Mouse (Mus musculus): Measurements from ENCODE around the gene Bscl2. TPM values are rescaled to one million over a fixed set of nuclear protein-coding genes. Genes with fewer than 3 reads are reported as not detected.

Bscl2 gene
- polyA plus RNA-seq, 1 experiment from 2014 or later, result 84.0 TPM

GRCm38 (mm10) chr19:8838041-8838730 is 919 bp downstream of the Bscl2 start:
- Histone ChIP-seq H3K9ac (peak overlapping the region; percentile 94), H3K27me3 (no peaks in the 10 kb centered on the region), H3K4me1 (replicated peaks) (peaks cover 45% of the 10 kb centered on the region), H3K4me2 (peak overlapping the region; percentile 81), H3K27ac (peak overlapping the region; percentile 99), H3K4me3 (peak overlapping the region; percentile 74), H3K36me3 (peaks cover 43% of the 10 kb centered on the region), H3K9me3 (no peaks in the 10 kb centered on the region)
- 11% methylated on average over 15 of the region's 15 CpGs for WGBS
- peak; percentile 18; the same call in 1 of the 2 replicates for ATAC-seq (ENCODE audit: low FRiP score)

- Histone ChIP-seq H3K4me2 (peak within 1 kb of the TSS; percentile 81), H3K27ac (peak within 1 kb of the TSS; percentile 99), H3K9me3 (no peaks in the 10 kb centered on the region), H3K4me1 (replicated peaks) (peaks cover 45% of the 10 kb centered on the region), H3K36me3 (peaks cover 35% of the 10 kb centered on the region), H3K9ac (peak within 1 kb of the TSS; percentile 94), H3K27me3 (no peaks in the 10 kb centered on the region), H3K4me3 (peak within 1 kb of the TSS; percentile 74)
- peak; percentile 91 for ATAC-seq (ENCODE audit: low FRiP score)
- 32% methylated on average over 11 of the region's 11 CpGs for WGBS
Observed at GRCm38 (mm10) chr19:8839103-8839907, 2.0 kb downstream of the Bscl2 start, which contains the start of gene Gng3. Gene Gng3, minus strand, starts transcription at chr19:8839194.

GRCm38 (mm10) chr19:8839908-8840791 is 2.9 kb downstream of the Bscl2 start:
- Histone ChIP-seq H3K9ac (peak overlapping the region; percentile 94), H3K27ac (peak overlapping the region; percentile 99), H3K36me3 (peaks cover 30% of the 10 kb centered on the region), H3K4me1 (replicated peaks) (peaks cover 45% of the 10 kb centered on the region), H3K4me3 (peak overlapping the region; percentile 74), H3K9me3 (no peaks in the 10 kb centered on the region), H3K4me2 (peak overlapping the region; percentile 81), H3K27me3 (no peaks in the 10 kb centered on the region)
- peak; percentile 7; the same call in 1 of the 2 replicates for ATAC-seq (ENCODE audit: low FRiP score)
- WGBS, result 12% methylated on average over 29 of the region's 29 CpGs

- peak overlapping the region; percentile 94 for H3K9ac ChIP-seq
- H3K36me3 ChIP-seq, result peaks cover 31% of the 10 kb centered on the region
- no peaks in the 10 kb centered on the region for H3K27me3 ChIP-seq
- H3K27ac ChIP-seq, result peak overlapping the region; percentile 99
- H3K4me2 ChIP-seq, result peak overlapping the region; percentile 81
- ATAC-seq (ENCODE audit: low FRiP score), result no peak
- no peaks in the 10 kb centered on the region for H3K9me3 ChIP-seq
- peak overlapping the region; percentile 74 for H3K4me3 ChIP-seq
- 93% methylated on average over 7 of the region's 7 CpGs for WGBS
- H3K4me1 ChIP-seq (replicated peaks), result peaks cover 45% of the 10 kb centered on the region
Observed at GRCm38 (mm10) chr19:8841012-8841411, 3.7 kb downstream of the Bscl2 start.

- no peak overlapping the region for H3K4me2 ChIP-seq
- H3K4me1 ChIP-seq (replicated peaks), result peaks cover 34% of the 10 kb centered on the region
- H3K27ac ChIP-seq, result no peak overlapping the region
- 89% methylated on average over 6 of the region's 6 CpGs for WGBS
- no peaks in the 10 kb centered on the region for H3K27me3 ChIP-seq
- no peak for ATAC-seq (ENCODE audit: low FRiP score)
- peaks cover 47% of the 10 kb centered on the region for H3K36me3 ChIP-seq
- no peak overlapping the region for H3K9ac ChIP-seq
- no peaks in the 10 kb centered on the region for H3K9me3 ChIP-seq
- H3K4me3 ChIP-seq, result no peak overlapping the region
Observed at GRCm38 (mm10) chr19:8842961-8843360, 5.7 kb downstream of the Bscl2 start.

GRCm38 (mm10) chr19:8844371-8845129 is 7.3 kb downstream of the Bscl2 start:
- H3K27ac ChIP-seq, result no peak overlapping the region
- H3K4me1 ChIP-seq (replicated peaks), result peaks cover 21% of the 10 kb centered on the region
- H3K4me3 ChIP-seq, result no peak overlapping the region
- peaks cover 61% of the 10 kb centered on the region for H3K36me3 ChIP-seq
- no peak overlapping the region for H3K4me2 ChIP-seq
- 59% methylated on average over 5 of the region's 5 CpGs for WGBS
- no peak overlapping the region for H3K9ac ChIP-seq
- no peaks in the 10 kb centered on the region for H3K9me3 ChIP-seq
- no peak for ATAC-seq (ENCODE audit: low FRiP score)
- H3K27me3 ChIP-seq, result no peaks in the 10 kb centered on the region

- Histone ChIP-seq H3K4me2 (no peak overlapping the region), H3K9me3 (no peaks in the 10 kb centered on the region), H3K36me3 (peaks cover 49% of the 10 kb centered on the region), H3K27ac (no peak overlapping the region), H3K4me3 (no peak overlapping the region), H3K27me3 (no peaks in the 10 kb centered on the region), H3K4me1 (replicated peaks) (peaks cover 5% of the 10 kb centered on the region; the same call in 1 of the 2 replicates), H3K9ac (no peak overlapping the region)
- WGBS, result 85% methylated on average over 5 of the region's 5 CpGs
- no peak for ATAC-seq (ENCODE audit: low FRiP score)
Observed at GRCm38 (mm10) chr19:8848356-8848755, 11.1 kb downstream of the Bscl2 start.

GRCm38 (mm10) chr19:8850402-8850901 is 13.2 kb downstream of the Bscl2 start, which contains the start of gene Lrrn4cl:
Gene Lrrn4cl, plus strand, starts transcription at chr19:8850768.
- Histone ChIP-seq H3K4me2 (no peak within 1 kb of the TSS), H3K27me3 (no peaks in the 10 kb centered on the region), H3K9me3 (no peaks in the 10 kb centered on the region), H3K4me3 (no peak within 1 kb of the TSS), H3K4me1 (replicated peaks) (peaks cover 5% of the 10 kb centered on the region; the same call in 1 of the 2 replicates), H3K27ac (0 out of 2 replicates have a peak within 1 kb of the TSS, but pooled peaks have one; percentile 23), H3K9ac (peak within 1 kb of the TSS; percentile 43; the same call in 1 of the 2 replicates), H3K36me3 (peaks cover 40% of the 10 kb centered on the region)
- no peak for ATAC-seq (ENCODE audit: low FRiP score)
- 35% methylated on average over 7 of the region's 7 CpGs for WGBS

- Histone ChIP-seq H3K4me3 (no peak overlapping the region), H3K27ac (no peak overlapping the region), H3K27me3 (no peaks in the 10 kb centered on the region), H3K4me1 (replicated peaks) (peaks cover 5% of the 10 kb centered on the region; the same call in 1 of the 2 replicates), H3K9me3 (no peaks in the 10 kb centered on the region), H3K4me2 (no peak overlapping the region), H3K36me3 (peaks cover 28% of the 10 kb centered on the region), H3K9ac (peak overlapping the region; percentile 19; the same call in 1 of the 2 replicates)
- WGBS, result 58% methylated on average over 7 of the region's 7 CpGs
- no peak for ATAC-seq (ENCODE audit: low FRiP score)
Observed at GRCm38 (mm10) chr19:8851639-8852038, 14.4 kb downstream of the Bscl2 start.

GRCm38 (mm10) chr19:8852236-8852928 is 15.1 kb downstream of the Bscl2 start:
- Histone ChIP-seq H3K27me3 (no peaks in the 10 kb centered on the region), H3K36me3 (peaks cover 20% of the 10 kb centered on the region), H3K27ac (no peak overlapping the region), H3K4me1 (replicated peaks) (peaks cover 5% of the 10 kb centered on the region; the same call in 1 of the 2 replicates), H3K4me3 (no peak overlapping the region), H3K9me3 (no peaks in the 10 kb centered on the region), H3K4me2 (no peak overlapping the region), H3K9ac (peak overlapping the region; percentile 19; the same call in 1 of the 2 replicates)
- WGBS, result 62% methylated on average over 10 of the region's 10 CpGs
- no peak for ATAC-seq (ENCODE audit: low FRiP score)

Measured in hindbrain, embryonic 13.5 days (tissue).